Mouse (Mus musculus) testis, adult 2 months (tissue): Measurements from ENCODE around the gene Sacm1l. TPM values are rescaled to one million over a fixed set of nuclear protein-coding genes. Genes with fewer than 3 reads are reported as not detected.

Experiments used
- H3K27ac ChIP-seq: fragments of 200-500 bp; 2 replicates; pipeline ENCODE4 v1.5.1; 2012; ENCODE audit warnings: low read depth, low read length; ENCODE audit not compliant: control insufficient read depth, insufficient read depth
- H3K27me3 ChIP-seq: fragments of 200-500 bp; 2 replicates; pipeline ENCODE4 v1.6.1; 2012; ENCODE audit warnings: mild to moderate bottlenecking, low read length, moderate library complexity; ENCODE audit not compliant: control insufficient read depth, insufficient read depth
- H3K36me3 ChIP-seq: fragments of 200-500 bp; 2 replicates; pipeline ENCODE4 v1.6.1; 2012; ENCODE audit warnings: mild to moderate bottlenecking, low read length; ENCODE audit not compliant: control insufficient read depth, insufficient read depth
- H3K4me1 ChIP-seq: fragments of 200-500 bp; 2 replicates; pipeline ENCODE4 v1.6.1; 2012; ENCODE audit warnings: low read length; ENCODE audit not compliant: control insufficient read depth, insufficient read depth
- H3K4me3 ChIP-seq: fragments of 200-500 bp; 2 replicates; pipeline ENCODE4 v1.5.1; 2012; ENCODE audit warnings: low read depth, mild to moderate bottlenecking, low read length, moderate library complexity, mixed read lengths; ENCODE audit not compliant: control insufficient read depth
- CTCF ChIP-seq: fragments of 200-500 bp; IDR thresholded peaks from 2 replicates; pipeline ENCODE4 v1.5.1; 2012; ENCODE audit warnings: low read depth, mild to moderate bottlenecking, inconsistent platforms, low read length, moderate library complexity; ENCODE audit not compliant: control insufficient read depth, insufficient read depth, insufficient replicate concordance
- POLR2A ChIP-seq: fragments of 200-500 bp; IDR thresholded peaks from 2 replicates; pipeline ENCODE4 v1.6.1; 2012; ENCODE audit warnings: low read depth, mild to moderate bottlenecking, inconsistent platforms, low read length, moderate library complexity; ENCODE audit not compliant: control insufficient read depth
- polyA plus RNA-seq: library from polyadenylated mRNA; depleted of rRNA; stranded (reverse); fragments of >200 nt; gene quantifications from 2 replicates; pipeline ENCODE4 v1.2.3, GENCODE M21; 2012

Gene Sacm1l
- polyA plus RNA-seq, 1 experiment, result 5.1 TPM

DNA sequence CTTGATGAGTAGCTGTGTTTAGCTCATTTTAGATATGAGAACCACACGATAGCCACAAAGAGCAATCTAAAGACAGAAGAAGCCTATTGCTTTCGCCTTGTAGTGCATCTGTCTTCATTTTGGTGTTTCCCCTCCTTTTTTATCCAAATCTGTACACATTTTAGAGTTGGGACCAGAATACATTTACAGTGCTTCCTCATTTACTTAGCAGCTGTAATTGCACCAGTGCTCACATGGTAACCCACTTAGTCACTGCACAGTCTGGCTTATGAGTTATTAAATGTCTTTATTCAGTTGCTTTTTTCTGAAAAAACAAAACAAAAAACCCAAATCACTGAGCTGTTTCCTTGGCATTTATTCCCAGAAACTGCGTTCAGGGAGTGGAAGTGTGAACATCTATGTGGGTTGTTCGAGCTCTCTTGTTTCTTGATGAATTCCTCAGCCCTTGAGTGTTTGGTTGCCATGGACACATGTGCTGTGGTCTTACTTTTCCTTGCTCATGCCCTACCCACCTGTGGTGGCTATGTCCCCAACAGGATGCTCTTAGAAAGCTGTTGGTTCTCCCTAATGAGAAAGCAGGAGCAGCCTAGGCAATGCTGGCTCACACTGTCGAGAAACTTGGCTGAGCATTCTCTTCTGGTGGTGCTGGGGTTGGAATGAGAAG, 26.3 kb upstream of the Sacm1l start:
- no peaks in the 10 kb centered on the region for H3K36me3 ChIP-seq
- no peak overlapping the region for H3K4me3 ChIP-seq
- TF ChIP-seq POLR2A (no peak), CTCF (no peak)
- H3K27ac ChIP-seq, result no peak overlapping the region
- H3K4me1 ChIP-seq, result no peaks in the 10 kb centered on the region
- no peaks in the 10 kb centered on the region for H3K27me3 ChIP-seq

DNA sequence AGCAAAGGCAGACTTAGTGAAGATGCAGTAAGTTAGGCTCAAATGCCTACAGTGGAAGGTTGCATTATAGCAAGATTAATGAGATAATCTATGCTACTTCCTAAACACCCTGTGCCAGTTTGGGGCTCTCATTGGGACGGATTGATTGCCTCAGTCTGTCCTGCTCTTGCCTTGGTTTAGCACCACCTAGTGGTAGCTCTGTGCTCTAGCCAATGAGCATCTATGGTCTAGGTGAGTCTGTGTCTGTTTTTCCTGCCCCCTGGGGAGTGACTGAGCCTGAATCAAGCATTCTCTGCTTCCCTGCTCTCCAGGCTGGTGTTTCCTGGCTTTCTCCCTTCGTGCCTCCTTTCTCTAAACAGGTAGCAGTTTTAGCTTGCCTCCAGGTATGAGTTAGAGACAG, 25.2 kb upstream of the Sacm1l start:
- TF ChIP-seq CTCF, result peak; percentile 70; the same call in 1 of the 2 replicates
- no peak for TF ChIP-seq POLR2A
- H3K4me3 ChIP-seq, result no peak overlapping the region
- no peaks in the 10 kb centered on the region for H3K27me3 ChIP-seq
- H3K36me3 ChIP-seq, result no peaks in the 10 kb centered on the region
- no peaks in the 10 kb centered on the region for H3K4me1 ChIP-seq
- H3K27ac ChIP-seq, result no peak overlapping the region

DNA sequence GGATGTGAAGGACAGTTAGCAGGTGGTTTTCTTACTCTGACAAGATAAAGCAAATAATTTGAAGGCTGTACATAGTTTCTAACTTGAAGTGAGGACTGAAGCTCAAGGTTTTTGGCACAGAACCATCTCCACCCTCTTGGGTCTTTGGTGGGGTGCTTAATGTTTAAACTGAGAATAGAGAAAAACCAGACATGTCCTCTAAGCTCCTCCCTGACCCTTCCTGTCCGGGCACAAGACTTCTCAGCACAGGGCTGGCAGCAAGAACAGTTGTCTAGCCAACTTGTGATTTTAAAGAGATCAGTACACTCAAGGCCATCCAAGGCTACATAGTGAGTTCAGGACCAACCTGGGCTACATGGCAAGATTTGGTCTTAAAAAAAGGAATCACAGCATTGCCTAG, 24.0 kb upstream of the Sacm1l start:
- H3K27ac ChIP-seq, result no peak overlapping the region
- no peaks in the 10 kb centered on the region for H3K27me3 ChIP-seq

DNA sequence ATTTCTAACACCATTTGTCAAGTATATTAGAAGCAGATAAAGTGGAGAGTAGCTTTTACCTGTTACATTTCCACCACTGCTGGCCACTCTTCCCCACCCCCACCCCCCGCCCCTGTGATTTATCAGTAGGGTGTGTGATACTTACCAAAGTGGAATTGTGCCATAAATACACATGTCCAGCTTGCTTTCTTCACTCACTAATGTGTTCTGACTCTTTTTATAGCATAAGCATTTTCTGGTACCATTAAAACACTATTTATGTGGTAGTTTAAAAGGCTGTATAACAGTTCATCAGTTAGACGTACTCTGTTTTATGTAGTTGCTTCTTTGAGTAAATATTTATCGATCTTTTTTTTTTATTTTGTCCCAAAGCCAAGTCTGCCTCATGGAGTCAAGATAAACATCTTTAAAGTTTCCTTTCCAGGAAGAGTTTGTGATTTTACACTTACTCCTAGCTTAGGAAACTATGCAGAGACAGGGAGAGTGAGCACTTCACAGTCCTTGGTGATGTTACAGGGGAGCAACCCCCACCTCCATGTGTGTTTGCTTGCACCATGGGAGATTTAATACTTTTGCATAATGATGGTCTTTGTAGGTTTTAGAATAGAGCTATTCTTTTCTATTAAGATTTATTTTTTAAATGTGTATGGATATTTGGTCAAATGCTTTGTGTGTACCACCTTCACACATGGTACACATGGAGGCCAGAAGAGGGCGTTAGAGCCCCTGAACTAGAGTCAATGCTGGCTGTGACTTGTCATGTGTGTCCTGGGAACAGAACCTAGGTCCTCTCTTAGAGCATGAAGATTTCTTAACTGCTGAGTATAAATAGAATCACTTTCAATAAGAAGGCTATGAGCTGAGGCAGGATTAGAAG, 23.1 kb upstream of the Sacm1l start:
- no peak for TF ChIP-seq POLR2A
- TF ChIP-seq CTCF, result no peak
- Histone ChIP-seq H3K27me3 (no peaks in the 10 kb centered on the region), H3K27ac (no peak overlapping the region), H3K4me3 (no peak overlapping the region), H3K36me3 (no peaks in the 10 kb centered on the region; the same call in 1 of the 2 replicates), H3K4me1 (no peaks in the 10 kb centered on the region; the same call in 1 of the 2 replicates)

More for the DNA sequence above, 24.0 kb upstream of the Sacm1l start:
- Histone ChIP-seq H3K4me3 (no peak overlapping the region), H3K4me1 (no peaks in the 10 kb centered on the region; the same call in 1 of the 2 replicates), H3K36me3 (no peaks in the 10 kb centered on the region)
- TF ChIP-seq POLR2A (no peak), CTCF (no peak)

DNA sequence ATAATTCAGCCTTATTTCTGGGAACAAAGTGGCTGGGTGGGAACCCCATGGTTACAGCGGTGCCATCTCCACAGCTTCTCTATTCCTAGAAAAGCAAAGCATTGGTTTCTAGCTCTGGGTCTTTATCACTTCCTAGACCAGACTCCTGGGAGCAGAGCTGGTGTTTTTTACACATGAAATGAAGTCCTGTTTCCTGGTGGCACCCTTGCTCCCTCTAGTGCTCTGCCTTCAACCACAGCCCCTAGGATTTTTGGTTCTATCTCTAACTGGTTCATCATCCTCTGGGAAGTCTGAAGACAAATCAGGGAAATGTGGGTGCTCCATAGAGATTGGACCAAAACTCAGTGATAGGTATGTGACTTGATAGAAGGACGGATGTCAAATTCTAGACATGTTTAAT, 22.2 kb upstream of the Sacm1l start:
- H3K27ac ChIP-seq, result no peak overlapping the region
- no peaks in the 10 kb centered on the region; the same call in 1 of the 2 replicates for H3K36me3 ChIP-seq
- H3K4me3 ChIP-seq, result no peak overlapping the region
- H3K4me1 ChIP-seq, result no peaks in the 10 kb centered on the region; the same call in 1 of the 2 replicates
- no peak for TF ChIP-seq CTCF
- no peak for TF ChIP-seq POLR2A
- H3K27me3 ChIP-seq, result no peaks in the 10 kb centered on the region

DNA sequence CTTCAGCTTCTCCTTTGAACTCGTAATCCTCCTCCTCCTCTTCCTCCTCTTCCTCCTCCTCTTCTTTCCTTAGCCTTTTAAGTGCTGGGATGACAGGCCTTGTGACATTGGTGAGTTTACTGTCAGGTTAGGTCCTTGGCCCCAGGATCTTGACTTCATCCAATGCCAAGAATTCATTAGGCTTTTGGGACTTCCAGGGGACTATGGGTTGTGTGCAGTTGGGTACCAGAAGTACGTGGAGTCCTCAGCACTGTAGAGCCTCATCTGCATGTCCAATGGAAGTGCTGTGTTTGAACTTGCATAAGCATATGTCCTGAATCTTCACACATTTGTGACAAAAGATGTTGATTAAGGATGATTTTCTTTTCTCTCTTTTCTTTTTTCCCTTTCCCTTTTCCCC, 20.6 kb upstream of the Sacm1l start:
- Histone ChIP-seq H3K4me3 (peak overlapping the region; percentile 33), H3K36me3 (no peaks in the 10 kb centered on the region; the same call in 1 of the 2 replicates), H3K27ac (no peak overlapping the region), H3K4me1 (no peaks in the 10 kb centered on the region; the same call in 1 of the 2 replicates), H3K27me3 (no peaks in the 10 kb centered on the region)
- TF ChIP-seq POLR2A (no peak), CTCF (no peak)

DNA sequence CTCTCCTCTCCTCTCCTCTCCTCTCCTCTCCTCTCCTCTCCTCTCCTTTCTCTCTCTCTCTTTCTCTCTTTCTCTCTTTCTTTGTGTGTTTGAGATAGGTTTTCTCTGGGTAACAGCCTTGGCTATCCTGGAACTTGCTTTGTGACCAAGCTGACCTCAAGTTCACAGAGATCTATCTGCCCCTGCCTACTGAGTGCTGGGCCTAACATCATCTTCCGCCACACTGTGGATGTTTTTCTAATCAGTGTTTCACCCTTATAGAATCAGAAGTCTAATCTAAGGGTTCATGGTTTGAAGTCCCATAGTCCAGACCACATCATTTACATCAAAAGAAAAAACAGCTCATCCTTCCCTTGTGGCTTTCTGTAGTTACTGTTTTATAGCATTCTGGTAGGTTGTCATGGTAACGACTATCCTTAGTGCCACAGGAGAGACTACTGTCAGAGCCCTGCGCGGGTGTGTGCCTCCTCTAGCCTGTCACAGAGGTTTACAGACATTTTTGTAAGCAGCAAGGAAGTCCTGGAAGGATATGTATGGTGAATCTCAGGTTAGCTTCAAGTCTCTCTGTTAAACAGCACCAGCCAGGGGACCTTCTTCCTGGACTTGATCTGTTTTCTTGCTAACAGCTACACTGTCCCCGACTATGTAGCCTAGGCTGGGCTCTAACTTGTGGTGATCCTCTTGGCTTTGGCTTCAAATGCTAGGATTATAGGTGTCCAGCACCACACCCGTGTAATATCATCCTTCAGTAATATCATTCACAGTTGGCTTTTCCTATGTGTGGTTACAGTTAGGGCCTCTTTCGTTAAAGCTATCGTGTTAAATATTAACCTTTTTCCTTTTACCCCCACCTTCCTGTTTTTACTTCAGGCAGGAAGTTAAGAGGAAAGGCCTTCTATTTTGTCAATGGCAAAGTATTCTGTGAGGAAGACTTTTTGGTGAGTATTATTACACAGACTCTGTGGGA, 19.6 kb upstream of the Sacm1l start:
- Histone ChIP-seq H3K4me1 (no peaks in the 10 kb centered on the region; the same call in 1 of the 2 replicates), H3K4me3 (peak overlapping the region; percentile 84), H3K27ac (peak overlapping the region; percentile 70), H3K36me3 (no peaks in the 10 kb centered on the region; the same call in 1 of the 2 replicates), H3K27me3 (no peaks in the 10 kb centered on the region)
- TF ChIP-seq POLR2A (peak; percentile 17; the same call in 1 of the 2 replicates), CTCF (no peak)
